Mouse (Mus musculus) thymus, postnatal 25 days (tissue): Measurements from ENCODE around the gene Gpr62.
A peak's percentile ranks its signal among the peaks of the same experiment; 100 is the strongest.

Experiments
- DNase-seq: peaks from one replicate; pipeline ENCODE4 v3.0.0; 2022

Gpr62 gene

DNA sequence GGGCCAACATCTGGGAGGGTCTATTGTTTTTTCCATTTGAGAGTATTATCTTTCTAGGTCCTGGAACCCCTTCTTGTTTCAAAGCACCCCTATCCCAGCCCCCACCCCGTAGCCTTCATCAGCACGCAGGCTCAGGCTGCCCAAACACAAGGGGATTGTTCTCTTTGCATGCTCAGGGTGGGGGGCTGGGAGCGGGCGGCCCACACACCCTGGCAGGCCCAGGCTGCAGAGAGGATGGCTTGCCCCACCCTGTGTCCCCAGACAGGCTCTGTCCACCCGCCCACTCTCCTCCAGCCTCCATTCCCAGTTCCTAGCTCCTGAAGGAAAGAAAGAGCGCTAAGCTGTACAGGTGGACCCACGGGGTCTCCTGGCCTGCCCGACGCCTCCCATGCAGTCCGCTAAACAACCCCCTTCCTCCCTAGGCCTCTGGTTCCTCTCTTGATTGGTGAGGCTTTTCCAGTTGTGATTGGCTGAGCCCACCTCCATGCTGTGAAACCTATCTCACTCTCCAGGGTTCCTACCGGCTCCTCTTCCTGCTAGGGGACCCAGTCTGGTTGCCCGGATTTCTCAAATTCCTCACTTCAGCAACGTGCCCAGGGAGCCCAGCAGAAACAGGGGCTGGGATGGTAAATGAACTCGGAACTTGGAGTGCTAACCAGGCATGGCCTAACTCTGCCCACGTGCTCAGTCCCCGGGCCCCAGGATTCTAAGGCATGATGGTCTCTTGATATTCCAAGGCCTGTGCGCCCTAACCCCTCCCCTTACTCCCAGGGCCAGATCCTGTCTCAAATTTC lies 10.7 kb downstream of the Gpr62 start:
- DNase-seq: no peak

DNA sequence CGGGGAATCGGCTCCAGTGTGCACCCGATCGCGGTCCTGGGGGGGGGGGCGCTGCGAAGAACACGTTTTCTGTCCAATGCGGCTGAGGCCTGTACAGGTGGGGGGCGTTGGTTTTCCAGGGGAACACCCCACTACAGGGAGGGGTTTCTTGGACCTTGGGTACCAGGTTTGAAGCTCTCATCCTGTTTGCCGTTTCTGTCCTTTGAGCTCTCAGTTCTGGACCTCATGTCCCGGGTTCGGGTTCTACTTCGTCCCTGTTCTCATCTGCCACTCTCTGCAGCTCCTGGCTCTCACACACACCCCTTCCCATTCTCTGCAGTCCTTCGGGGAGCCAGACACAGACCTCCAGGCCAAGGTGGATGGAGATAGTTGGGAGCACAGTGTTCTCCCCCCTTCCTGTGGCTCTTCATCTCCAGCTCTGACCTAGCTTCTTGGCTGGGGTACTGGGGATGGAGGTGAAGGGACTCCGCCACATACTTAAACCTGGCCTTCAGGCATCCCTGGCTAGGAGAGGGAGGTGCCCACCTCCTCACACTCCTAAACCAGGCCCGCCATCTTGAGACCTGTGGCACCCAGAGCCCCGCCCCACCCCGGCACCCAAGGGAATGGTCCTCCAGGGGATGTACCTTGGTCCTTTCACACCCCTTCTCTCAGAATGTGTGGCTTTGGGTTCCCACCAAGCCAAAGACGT lies 11.5 kb downstream of the Gpr62 start:
- DNase-seq: no peak

DNA sequence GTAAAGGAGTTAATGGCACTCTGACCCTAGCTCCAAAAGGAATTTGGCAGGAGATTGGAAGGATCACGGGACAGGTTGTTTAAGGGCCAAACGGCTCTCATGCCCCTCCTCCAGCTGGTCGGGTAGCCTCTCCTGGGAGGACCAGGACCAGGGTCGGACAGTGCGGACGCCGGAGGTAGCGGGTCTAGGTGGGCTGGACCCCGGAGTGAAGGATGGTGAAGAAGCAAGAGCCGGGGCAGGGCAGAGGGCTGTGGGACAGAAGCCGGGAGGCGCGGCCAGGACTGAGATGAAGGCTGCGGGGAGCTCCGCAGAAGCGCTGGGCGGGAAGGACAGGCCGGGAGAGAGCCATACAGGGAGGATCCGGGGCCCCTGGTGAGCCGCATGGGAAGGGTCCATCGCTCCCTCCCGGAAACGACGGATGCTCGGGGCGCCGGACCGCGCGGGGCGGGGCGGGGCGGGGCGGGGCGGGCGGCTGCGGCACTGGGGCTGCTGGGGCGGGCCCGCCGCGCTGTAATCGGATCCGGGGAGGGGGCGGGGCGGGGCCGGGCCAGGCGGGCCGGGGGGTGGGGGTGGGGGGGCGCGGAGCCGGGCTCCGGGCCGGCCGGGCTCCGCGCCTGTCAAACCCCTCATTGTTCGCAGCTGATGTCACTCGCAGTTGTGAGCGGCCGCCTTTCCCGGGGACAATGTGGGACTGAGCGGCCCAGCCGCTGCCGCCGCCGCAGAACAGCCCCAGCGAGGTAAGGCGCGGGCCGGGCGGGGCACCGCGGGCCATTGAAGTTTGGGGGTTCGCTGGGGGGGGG lies 12.3 kb downstream of the Gpr62 start, which contains the start of gene Pcbp4:
Gene Pcbp4, plus strand, starts transcription at position 21 of the 800 bp plus-strand sequence.
- DNase-seq: peak; percentile 36

DNA sequence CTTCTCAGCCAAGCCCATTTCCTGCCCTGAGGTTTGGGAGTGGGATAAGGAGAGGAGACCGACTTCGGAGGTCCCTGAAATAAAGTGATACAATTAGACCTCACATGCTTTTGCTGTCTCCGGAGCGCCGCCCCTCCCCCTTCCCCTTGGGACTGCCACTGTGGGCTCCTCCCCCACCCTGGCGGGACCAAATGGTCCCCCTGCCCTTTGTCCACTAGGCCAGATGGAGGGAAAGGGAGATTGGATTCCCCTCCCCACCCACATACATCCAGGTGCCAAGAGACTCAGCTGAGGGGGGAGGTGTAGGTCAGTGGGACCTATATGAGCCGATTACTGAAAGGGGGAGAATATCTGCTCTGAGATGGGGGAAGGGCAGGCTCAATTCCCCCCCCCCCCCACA lies 12.9 kb downstream of the Gpr62 start:
- DNase-seq: no peak

DNA sequence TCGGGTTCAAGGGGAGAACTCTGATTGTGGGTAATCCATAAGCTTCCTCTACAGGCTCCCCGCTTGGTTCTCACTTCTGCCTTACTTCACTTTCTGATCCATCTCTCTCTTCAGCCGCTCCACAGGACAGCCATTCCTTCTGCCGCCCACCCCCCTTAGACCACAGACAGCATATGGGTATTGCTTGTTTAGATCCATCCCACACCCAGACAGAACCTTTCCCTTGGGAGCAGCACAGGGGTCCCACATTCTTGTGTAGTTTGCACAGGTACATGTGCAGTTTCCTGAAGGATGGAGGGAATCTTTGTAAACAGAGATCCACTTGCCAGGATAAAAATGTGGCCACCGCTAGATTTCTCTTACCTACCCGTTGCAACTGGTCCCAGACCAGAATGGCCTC lies 13.4 kb downstream of the Gpr62 start:
- no peak for DNase-seq

DNA sequence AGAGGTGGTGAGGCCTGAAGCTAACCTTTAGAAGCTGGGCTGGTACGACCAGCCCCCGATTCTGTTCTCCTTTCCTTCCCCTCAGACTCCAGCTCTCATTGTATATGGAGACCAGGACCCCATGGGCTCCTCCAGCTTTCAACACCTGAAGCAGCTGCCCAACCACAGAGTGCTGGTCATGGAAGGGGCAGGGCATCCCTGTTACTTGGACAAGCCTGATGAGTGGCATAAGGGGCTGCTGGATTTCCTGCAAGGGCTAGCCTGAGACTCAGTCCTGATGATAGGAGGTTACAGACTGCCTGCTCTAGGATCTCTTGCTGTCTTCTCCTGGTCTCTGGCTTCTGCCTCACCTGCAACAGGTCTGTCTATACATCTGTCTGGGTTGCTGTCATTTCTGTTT lies 13.8 kb downstream of the Gpr62 start:
- no peak for DNase-seq

DNA sequence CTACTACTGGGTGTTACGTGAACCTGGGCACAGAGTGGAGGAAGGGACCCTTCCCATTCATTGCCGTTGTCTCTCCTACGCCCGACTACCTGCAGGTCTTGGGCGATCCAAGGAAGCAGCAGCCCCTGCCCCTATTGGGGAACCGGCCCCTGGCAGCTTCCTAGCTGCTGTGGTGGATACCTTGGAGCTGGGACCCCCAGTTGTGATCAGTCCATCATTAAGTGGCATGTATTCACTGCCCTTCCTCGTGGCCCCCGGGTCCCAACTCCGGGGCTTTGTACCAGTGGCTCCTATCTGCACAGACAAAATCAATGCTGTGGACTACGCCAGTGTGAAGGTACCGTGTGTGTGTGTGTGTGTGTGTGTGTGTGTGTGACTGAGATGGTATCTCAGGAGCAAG lies 14.4 kb downstream of the Gpr62 start:
- DNase-seq: no peak

DNA sequence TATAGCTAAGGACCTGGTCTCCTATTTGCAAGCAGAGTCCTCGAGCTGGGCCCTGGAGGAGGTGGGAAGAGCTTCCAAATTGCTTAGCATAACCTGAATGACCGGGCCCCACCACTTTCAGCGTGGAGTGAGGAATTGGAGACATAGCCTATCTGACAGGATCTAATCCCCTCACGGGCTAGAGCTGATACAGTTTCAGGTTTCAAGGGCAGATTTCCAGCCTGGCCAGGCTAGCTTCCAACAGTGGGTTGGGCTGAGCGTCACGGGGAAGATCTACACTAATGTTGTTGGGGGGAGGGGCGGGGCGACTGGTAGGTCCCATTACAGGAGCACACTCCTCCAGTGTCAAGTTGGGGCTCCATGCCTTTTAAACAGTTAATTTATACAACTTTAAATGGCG lies 15.1 kb downstream of the Gpr62 start:
- DNase-seq: no peak

DNA sequence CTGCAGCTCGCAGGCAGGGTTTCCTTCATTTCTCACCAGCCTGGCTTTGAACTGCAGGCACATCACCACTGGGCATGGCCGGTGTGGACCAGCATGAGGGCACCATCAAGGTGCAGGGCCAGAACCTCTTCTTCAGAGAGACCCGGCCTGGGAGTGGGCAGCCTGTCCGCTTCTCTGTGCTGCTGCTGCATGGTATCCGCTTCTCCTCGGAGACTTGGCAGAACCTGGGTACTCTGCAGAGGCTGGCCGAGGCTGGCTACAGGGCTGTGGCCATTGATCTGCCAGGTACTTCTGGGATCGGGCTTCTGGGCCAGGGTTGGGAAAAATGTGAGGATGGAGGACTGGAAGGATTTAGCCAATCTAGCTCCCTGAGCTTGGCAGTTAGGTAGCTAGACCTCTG lies 15.8 kb downstream of the Gpr62 start:
- DNase-seq: no peak

DNA sequence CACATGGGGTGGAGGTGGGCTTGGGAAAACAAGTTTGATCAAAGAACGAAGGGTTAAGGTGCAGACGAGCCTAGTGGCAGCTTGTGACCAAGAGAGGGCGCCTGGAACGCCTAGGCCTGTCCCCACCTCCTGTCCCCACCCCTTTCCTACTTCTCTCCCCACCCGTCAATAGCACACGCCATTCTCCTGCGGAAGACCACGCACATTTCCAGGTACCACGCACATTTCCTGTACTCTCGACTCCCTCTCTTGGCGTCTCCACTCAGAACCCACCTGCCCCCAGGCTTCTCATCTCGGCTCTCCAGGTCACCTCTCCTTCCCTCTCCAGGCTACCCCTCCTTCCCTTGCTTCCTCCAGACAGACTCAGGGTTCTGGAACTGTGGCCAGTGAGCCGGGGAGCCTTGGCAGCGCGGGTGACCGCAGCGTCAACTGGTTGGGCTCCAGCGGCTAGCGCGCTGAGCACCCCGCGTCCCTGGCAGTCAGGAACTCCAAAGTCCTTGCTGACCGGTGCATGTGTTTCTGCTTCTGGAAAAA lies 17.2 kb downstream of the Gpr62 start:
- peak; percentile 62 for DNase-seq

DNA sequence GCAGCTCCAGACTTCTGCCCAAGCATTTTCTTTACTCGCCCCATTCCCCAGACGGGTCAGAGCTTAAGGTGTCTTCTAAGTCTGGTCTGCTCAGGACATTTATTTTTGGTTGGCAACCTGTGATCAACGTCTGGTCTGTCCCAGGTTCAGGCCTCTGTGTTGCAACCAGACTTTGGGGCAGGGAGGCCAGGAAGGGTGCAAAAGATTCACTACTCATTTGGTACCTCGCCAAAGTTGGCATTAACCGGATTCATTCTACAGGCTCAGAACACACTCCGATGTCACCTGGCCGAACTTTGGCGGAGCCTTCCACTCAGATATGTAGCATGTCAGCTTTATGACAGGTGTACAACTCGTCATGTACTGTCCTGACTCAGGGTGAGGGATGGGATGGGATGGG lies 17.8 kb downstream of the Gpr62 start:
- DNase-seq: no peak

DNA sequence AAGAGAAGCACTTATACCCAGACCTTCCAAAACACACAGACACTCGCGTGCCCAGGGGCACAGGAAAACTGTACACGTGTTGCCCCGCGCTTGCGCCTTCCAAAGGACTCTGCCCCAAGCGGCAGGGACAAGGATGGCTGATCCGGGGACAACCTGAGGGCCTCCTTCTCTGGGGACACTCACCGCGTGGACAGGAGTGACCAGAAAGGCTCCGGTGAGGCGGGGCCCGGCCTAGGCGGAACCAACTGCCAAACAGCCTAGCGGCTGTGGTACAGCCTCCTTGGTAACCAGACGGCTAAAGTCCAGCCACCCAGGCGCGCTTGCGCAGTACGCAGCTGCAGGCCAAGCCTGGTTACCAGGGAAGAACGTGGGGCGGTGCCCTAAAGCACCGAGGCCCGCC lies 18.4 kb downstream of the Gpr62 start, which contains the start of the genes Abhd14b and Abhd14a:
Gene Abhd14b, plus strand, starts transcription at position 112 of the 400 bp plus-strand sequence.
Gene Abhd14a, minus strand, starts transcription at position 331 of the 400 bp plus-strand sequence.
- DNase-seq: peak; percentile 77

DNA sequence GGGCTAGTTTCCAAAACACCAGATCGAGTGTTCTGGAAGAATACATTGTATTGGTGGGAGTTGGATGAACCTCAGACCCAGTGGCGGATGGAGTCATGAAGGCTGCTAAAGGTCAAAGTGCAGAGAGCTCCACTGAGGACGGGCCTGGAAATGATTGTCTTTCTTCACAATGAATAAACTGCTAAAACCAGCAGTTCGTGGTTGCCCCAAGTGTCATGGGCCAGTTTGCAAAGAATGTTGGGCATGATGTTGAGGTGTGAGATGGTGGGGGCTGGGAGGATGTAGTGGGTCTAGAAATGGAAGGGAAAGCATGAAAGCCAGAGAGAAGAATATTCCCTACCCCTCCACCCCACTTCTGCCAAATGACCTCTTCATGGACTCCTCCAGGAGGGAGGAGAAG lies 20.9 kb downstream of the Gpr62 start:
- DNase-seq: no peak

DNA sequence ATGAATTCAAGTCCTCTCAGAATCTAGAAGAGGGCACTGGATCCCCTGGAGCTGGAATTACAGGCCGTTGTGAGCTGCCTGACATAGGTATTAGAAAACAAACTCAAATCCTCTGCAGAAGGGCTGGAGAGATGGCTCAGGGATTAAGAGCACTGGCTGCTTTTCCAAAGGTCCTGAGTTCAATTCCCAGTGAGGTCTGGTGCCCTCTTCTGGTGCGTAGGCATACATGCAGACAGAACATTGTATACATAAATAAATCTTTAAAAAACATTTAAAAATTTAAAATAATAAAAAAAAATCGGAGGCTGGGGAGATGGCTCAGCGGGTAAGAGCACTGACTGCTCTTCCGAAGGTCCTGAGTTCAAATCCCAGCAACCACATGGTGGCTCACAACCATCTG lies 23.1 kb downstream of the Gpr62 start:
- no peak for DNase-seq

DNA sequence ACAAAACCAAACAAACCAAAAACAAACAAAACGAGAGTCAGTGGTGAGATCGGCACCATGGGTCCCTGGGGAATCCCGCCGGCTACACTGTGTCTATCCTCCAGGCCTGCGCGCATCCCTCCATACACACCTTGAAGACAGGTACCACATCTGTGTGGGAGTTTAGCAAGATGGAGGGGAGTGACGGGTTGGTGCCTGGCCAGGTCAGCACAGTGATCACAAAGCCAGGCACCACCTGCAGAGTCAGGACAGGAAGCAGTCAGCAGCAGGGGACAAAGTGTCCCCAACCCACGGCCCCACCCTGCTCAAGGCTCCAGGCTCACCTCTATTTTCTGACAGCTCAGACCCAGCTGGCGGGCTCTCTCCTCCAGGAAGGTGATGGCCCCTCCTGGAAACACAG lies 29.2 kb downstream of the Gpr62 start:
- no peak for DNase-seq

DNA sequence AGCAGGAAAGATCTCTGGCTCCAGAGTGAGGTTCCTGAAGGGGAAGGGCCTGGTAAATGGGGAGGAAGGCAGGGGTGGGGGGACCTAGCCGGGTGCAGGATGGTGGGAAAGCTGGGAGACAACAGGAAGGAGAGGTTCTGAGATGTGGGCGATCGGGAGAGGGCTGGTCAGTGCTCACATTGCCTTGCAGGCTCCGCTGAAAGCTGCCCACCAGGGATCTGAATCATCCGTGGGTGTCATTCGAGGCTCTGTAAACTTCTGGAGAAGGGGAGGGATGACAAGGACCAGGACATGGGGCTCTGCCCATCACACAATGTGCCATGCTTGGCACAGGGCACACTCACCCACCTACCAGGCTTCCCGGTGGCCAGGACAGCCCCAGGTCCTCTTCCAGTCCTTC lies 32.3 kb downstream of the Gpr62 start:
- no peak for DNase-seq

DNA sequence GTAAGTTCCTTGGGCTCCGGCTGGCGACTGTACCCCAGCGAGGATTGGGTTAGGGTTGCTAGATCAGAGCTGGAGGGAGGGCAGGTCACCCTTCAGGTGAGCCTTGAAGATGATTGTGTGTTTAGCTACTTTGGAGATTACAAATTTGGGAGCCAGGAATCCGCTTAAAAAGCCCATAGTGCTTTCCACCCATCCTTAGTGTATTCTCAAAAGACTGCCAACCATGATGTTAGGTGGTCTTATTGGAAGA lies 35.8 kb downstream of the Gpr62 start:
- no peak for DNase-seq

DNA sequence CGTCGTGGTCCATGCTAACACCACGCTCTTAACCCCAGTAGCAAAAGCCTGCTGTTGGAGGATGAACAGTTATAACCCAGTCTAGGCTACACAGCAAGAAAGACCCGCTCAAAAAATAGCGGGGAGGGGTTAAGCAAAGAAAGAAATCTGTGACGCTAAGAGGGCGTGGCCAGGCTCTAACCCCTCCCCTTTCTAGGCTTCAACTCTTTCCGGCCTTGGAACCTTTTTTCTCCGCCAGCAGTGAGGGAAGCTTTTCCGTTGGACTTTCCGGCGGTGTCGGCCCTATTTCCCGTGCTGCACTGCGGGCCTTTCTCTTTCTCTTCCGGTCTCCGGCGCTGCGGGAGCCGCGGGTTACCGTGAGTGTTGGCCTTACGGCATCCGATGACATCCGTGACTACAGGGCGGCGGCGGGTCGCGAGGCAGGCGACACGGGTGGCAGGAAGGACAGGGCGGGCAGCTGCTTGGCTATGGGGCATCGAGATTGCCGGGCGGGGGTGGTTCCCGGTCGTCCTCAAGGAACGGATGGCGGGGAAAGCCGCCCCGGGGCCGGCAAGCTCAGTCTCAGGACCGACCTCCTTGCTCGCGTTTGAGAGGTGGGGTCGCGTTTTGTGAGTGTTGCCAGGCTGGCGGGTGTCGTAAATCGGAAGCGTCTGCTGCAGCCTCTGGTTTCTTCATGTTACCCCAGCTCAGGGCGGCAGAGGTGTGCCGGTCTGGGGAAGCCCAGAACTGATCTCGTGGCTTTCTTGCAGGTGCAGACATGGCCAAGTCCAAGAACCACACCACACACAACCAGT lies 36.3 kb downstream of the Gpr62 start, which contains the start of gene Rpl29:
Gene Rpl29, plus strand, starts transcription at position 234 of the 794 bp plus-strand sequence.
- peak; percentile 96 for DNase-seq

DNA sequence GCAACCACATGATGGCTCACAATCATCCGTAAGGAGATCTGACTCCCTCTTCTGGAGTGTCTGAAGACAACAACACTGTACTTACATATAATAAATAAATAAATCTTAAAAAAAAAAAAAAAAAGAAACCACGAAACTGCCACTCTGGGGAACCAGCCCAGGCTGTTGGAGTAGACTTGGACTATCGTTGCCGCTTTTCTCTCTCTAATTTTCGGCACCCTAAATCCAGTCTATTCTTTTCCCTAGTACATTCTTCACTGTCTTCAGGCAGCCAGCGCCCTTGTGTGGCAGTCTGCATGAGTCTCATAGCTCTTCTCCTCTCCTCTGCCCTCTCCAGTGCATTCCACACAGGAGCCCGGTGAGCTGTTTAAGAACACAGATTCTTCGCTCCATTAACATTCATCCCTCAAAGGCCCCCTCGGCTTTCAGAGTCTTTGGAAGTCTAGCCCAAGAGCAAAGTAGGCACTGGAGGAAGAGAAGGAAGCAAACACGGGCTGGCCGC lies 37.0 kb downstream of the Gpr62 start:
- DNase-seq: no peak

DNA sequence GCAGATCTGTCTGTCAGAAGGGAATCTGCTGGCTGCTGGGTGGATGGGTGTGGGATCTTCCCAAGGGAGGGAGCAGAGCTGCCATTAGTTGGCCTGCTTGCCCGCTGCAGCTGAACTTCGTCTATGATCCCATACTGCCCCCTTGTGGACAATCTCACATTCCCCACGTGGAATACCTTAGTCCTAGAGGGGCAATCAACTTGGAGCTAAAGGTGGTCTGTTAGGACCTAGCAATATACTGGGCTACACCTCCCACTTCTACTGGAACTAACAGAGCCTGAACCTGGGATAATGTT lies 43.9 kb downstream of the Gpr62 start:
- DNase-seq: peak; percentile 83

DNA sequence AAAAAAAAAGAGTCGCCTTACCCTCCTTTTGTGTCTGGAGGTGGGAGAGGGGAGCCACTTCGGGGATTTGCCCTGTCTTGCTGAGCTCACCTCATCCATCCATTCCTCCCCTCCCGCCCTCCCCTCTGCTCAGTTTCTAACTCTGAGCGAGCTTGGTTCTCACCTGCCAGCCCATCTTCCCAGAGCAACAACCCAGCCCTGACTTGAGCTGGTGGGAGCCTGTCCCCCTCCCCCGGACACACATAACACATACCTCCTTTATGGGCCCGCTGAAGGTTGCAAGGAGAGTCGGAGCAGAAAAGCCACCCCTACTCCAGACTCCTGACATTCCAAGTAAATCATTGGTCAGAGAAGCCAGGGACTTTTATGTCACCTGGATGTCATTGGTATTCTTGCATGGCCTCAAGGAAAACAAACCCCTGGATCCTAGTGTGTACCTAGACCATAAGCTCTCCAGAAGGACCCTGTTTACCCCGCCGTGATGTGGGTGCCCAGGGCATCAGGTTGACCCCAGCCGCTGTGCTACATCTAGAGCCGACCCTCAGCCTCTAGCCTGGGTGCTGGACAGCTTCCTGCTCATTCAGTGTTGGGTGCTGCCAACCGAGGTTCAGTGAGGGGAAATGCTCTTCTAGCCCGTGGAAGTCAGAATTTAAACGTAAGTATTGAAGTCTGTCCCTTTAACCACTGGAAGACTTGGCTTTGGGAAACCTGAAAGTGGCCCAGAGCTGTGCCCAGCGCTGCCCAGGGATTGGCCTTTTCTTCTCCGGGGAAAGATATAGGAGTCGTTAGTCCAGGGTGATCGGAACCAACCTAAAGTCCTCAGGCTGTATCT lies 44.5 kb downstream of the Gpr62 start:
- DNase-seq: no peak

DNA sequence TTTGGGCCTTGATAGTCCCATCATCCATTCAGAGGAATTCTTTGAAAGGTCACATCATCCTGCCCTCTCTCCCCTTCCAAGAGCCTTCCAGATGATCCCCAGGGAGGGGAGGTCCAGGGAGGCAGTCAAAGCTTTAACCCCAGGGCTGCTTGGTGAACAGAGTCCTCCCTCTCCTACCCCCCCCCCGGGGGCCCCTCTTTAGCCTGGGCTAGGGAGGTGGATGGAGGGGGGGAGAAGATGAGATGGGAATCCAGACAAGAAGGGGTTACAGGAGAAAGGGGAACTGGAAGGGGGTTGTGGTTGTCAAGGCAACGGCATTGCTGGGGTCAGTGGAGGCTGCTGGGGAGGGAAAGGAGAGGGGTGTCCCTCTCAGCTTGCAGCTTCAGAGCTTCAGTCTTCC lies 45.1 kb downstream of the Gpr62 start:
- no peak for DNase-seq
